Mouse (Mus musculus): ENCODE results near the gene Lef1.

Lef1 gene

GRCm38 (mm10) chr3:131248444-131248843 lies 138.2 kb downstream of the Lef1 start:
- DNase-seq (ENCODE audit: low spot score), result no peak

- no peak for DNase-seq (ENCODE audit: low spot score)
Observed at GRCm38 (mm10) chr3:131250283-131250682, 140.0 kb downstream of the Lef1 start.

DNA sequence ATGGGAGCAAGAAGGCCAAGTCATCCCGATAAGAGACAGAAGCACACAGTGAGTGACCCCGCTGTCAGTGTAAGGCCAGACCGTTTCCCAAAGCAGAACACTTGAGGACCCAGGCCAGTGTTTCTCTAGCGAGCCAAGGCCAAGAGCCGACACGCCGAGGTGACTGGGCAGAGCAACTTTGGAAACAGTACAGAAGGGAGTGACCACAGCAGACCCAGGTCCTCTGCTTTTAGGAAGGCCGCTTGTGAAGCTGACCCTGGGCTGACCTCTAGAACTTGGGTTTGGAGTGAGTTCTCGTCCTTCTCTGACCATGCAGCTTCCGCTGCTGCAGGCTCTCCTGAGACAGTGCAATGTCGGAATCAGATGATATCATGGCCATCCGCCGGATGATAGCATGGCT lies 140.7 kb downstream of the Lef1 start:
- DNase-seq (ENCODE audit: low spot score), result no peak

DNA sequence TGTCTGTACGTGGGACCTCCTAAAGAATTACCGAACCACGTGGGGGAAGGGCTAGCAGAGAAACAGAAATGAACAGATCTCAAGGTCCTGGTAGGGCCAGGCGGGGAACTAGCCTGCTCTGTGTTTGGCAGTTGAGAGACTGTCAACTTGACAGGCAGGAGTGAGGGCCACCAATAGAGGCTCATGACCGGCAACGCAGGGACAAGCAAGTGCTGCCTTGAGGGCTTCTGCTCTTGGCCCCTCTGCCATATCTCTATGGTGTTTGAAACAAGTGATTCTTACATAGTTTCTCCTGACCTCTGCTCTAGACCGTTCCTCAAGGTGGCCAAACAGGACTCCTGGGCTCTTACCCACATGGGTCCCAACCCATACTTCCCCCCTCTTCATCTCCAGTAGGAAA lies 141.3 kb downstream of the Lef1 start:
- DNase-seq (ENCODE audit: low spot score), result no peak

GRCm38 (mm10) chr3:131254991-131255390 lies 144.7 kb downstream of the Lef1 start:
- no peak for DNase-seq (ENCODE audit: low spot score)

- DNase-seq (ENCODE audit: low spot score), result no peak
Observed at GRCm38 (mm10) chr3:131255399-131255981, 145.2 kb downstream of the Lef1 start.

DNA sequence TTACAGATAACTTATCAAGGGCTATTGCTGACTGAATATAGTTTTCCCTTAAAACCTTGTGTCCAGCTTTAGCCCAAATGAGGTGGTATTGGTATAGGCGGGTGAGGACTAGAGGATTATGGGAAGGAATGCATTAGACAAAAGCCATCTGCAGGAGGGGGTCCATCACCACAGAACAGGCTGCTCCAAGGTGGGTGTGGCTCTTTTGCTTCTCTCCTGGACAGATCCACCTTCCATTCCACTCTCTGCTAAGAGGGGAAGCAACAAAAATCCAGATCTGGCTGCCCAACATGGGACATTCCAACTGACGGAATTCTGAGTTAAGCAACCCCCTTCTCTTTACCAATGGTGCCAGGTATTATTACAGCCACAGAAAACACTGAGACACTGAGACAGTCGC lies 148.7 kb downstream of the Lef1 start:
- no peak for DNase-seq (ENCODE audit: low spot score)

- no peak for DNase-seq (ENCODE audit: low spot score)
Observed at GRCm38 (mm10) chr3:131259392-131259965, 149.2 kb downstream of the Lef1 start.

DNA sequence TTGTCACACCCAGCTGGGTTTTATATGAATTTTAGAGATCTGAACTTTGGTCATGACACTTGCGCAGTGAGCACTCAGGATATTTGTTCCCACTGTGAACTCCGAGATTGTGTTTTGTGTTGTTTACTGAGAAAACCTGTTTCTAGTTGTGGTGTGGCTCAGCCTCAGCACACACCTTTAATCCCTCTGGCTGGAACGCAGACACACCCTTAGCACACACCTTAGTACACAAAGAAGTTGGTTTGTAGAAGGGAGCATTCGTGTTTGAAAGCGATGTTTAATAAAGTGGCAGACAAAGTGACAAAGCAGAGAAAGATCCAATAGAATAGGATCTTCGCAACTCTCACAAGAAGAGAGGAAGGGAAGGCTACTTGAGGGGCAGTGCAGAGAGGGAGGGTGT lies 150.1 kb downstream of the Lef1 start:
- DNase-seq (ENCODE audit: low spot score), result no peak

DNA sequence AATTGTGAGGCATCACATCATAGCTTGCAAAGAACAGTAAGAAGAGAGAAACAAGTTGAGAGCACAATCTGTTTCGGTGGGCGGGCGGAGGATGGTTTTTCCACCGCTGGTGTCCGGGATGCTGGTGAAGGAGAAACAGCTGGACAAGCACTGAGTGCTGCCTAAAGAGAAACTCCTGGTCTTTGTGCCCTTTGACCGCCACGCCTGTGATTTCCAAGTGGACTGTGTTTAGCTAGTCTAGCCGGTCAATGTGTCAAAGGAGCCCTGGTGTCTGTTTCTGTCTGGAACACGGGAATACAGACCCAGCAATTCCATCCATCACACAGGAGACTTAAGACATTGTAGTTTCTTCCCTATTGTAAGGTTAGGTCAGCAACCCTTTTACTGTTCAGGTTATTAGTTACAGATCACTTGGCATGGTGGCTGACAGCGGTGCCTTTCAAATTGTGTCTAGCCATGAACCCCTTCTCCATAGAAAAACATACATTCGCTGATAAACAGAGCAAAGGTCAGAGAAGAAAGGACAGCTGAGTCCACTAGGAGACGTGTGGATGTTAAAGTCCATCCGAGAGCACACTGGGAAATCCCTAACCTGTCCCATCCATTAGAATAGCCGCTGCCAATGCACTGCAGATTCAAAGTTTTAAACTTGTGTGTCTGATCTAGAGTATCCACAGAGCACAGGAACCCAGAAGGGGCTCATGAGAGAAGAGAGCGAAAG lies 153.7 kb downstream of the Lef1 start:
- no peak for DNase-seq (ENCODE audit: low spot score)

DNA sequence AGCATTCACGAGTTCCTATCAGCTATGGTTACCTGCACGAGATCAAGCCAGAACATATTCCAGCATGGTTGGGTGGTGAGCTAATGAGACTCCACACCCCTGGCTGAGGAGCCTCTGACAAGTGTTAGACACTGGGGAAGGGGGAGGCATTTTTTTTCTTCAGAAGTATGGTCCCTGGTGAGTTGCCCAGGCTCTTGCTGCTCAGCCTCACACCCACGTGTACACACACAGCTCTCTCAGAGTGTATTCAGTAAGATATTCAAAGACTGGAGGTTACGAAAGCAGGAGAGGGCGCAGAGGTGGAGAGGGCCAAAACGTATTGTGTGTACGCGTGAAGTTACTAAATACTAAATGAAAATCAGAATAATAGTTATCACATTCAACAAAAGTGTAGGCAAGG lies 155.2 kb downstream of the Lef1 start:
- no peak for DNase-seq (ENCODE audit: low spot score)

GRCm38 (mm10) chr3:131266366-131267050 lies 156.2 kb downstream of the Lef1 start:
- no peak for DNase-seq (ENCODE audit: low spot score)

DNA sequence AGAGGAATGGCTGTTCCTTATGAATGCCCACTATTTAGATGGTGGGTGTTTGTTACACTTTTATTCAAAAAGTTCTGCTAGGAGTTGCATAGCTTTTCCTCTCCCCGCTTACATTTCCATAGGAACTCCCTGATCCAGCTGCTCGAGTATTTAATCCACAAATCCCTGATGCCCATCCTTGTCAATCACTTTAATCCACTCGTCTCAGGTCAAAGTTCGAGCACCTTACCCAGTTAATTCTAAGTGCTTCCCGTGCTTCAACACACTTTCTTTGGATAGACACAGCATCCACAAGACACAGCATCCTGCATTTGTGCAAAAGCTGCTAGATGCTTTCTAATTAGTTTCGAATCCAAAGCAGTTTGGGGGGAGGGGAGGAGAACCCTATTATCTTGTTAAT lies 160.1 kb downstream of the Lef1 start:
- DNase-seq (ENCODE audit: low spot score), result no peak

DNA sequence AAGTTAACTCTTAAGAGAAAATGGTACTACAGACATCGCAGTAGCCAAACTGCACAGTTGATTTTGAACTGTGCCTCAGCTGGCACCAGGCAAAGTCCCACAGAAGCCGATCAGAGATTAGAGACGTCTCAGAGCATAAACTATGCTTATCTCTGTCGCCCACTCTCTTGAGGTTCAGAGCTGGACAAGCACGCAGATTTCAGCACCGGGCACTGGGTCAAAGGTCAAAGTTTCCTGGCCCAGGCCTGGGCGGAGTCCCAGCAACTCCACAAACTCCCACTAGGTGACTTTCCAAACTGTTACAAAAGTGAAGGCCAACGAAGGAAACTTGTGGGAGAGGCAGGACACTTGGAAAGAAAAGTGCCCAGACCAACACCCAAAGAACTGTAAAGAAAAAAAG lies 160.9 kb downstream of the Lef1 start:
- DNase-seq (ENCODE audit: low spot score), result peak; percentile 79

DNA sequence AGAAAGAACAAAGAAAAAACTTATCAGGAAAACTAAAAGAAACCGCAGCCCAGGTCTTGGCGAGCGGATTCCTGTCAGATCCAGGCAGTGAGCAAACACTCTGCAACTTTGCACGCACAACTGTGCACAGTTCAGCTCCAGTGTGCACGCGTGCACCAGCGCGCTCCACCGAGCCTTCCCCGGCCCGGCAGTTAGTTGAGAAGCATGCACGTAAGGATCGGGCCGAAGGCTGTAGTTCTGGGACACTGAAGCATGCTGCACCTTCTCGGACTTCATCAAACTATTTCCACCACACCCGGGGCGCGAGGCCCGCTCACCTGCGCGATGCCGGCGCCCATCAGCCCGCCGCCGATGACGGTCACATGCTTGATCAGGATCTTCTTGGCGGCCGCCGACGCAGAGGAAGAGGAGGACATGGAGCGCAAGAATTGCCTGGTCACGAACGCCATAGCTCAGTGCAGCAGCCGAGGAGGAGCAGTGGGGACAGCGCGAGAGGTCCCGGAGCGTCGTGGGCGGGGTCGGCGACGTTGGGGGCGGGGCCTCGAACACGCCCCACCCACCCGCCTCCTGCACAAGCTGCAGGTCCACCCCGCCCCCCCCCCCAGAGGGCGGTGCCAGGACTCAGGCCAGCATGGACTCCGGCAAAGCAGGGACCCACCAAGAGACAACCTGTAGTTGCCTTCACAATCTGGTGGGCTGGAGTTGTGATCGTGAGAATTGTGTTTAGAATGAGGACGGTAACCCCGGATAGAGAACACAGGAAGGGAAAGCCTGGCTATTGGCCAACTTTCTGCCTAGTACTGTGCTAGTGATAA lies 161.5 kb downstream of the Lef1 start, which contains the start of gene Hadh:
Gene Hadh (minus strand): TSS at position 543 of the 815 bp plus-strand sequence.
- DNase-seq (ENCODE audit: low spot score), result peak; percentile 93

DNA sequence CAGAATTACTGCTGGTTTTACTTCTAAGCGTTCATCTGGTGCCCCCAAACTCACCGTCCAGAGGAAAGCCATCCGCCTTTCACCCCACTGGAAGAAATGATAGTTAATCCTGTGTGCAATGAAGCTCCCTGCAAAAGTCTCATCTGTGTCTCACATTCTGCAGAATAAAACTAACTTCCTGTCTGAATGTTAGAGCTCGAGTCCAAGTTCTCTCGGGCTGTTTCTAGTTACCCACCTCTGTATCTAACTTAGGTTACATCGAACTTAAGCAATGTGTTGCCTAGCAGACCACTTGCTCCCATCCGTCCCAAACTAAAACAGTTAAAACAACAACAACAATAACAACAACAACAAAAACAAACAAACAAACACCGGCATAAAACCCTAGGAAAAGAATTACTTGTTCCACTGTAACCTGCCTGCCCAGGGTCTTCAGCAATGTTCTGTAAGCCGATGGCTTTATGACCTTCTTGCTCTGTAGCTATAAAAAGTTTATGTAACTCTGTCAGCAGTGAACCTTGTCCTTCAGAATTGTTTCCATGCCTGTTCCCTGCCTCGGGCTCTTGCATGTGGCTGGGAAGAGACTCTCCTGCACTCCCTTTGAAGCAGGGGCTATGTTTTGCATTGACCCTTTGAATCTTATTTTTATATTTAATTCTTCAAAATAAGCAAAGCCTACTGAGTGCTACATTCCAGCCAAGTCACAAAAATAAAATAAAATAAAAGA lies 162.3 kb downstream of the Lef1 start:
- no peak for DNase-seq (ENCODE audit: low spot score)

All from testis, postnatal 10 days (tissue).